Mouse (Mus musculus) MEL (cell line): Measurements from ENCODE around the gene Tbcb.

Experiments used
- CTCF ChIP-seq, 3 experiments: IDR thresholded peaks in 2 of 3; conservative IDR thresholded peaks in 1 of 3; 2 replicates each; pipeline ENCODE4 v1.5.1; 2011 to 2012; ENCODE audit warnings: low read length in 3 of 3, low read depth in 2 of 3, mild to moderate bottlenecking in 2 of 3, improper control_type of control experiment in 1 of 3, inconsistent platforms in 1 of 3, mixed read lengths in 1 of 3, moderate library complexity in 1 of 3; ENCODE audit not compliant: control insufficient read depth in 1 of 3, insufficient read depth in 1 of 3, poor library complexity in 1 of 3, severe bottlenecking in 1 of 3
- ELF1 ChIP-seq: IDR thresholded peaks from 2 replicates; pipeline ENCODE4 v1.6.1; 2014; ENCODE audit warnings: low read depth, mild to moderate bottlenecking, inconsistent platforms, low read length, improper control_type of control experiment, moderate library complexity
- EP300 ChIP-seq, 2 experiments: IDR thresholded peaks; 2 replicates each; pipeline ENCODE4 v1.6.1; 2011; ENCODE audit warnings: improper control_type of control experiment in 2 of 2, low read length in 2 of 2, low read depth in 1 of 2, mild to moderate bottlenecking in 1 of 2
- ETS1 ChIP-seq: IDR thresholded peaks from 2 replicates; pipeline ENCODE4 v1.6.1; 2012; ENCODE audit warnings: low read depth, mild to moderate bottlenecking, inconsistent platforms, low read length, improper control_type of control experiment, moderate library complexity
- MAX ChIP-seq: IDR thresholded peaks from 2 replicates; pipeline ENCODE4 v1.6.1; 2011; ENCODE audit warnings: low read length, improper control_type of control experiment
- MYC ChIP-seq: IDR thresholded peaks from 2 replicates; pipeline ENCODE4 v1.6.1; 2011; ENCODE audit warnings: low read depth, mild to moderate bottlenecking, low read length, improper control_type of control experiment, moderate library complexity
- NELFE ChIP-seq: IDR thresholded peaks from 2 replicates; pipeline ENCODE4 v1.6.1; 2011; ENCODE audit warnings: low read depth, low read length, improper control_type of control experiment
- NRF1 ChIP-seq: IDR thresholded peaks from 2 replicates; pipeline ENCODE4 v1.6.1; 2014; ENCODE audit warnings: low read depth, mild to moderate bottlenecking, inconsistent platforms, low read length, improper control_type of control experiment, moderate library complexity; ENCODE audit not compliant: poor library complexity, insufficient read depth, severe bottlenecking
- POLR2A ChIP-seq, 2 experiments: IDR thresholded peaks; 2 replicates each; pipeline ENCODE4 v1.6.1; 2011 to 2012; ENCODE audit warnings: low read length in 2 of 2, mild to moderate bottlenecking in 2 of 2, control low read depth in 1 of 2, improper control_type of control experiment in 1 of 2, low read depth in 1 of 2, moderate library complexity in 1 of 2; ENCODE audit not compliant: control insufficient read depth in 1 of 2, insufficient read depth in 1 of 2, poor library complexity in 1 of 2
- POLR2AphosphoS2 ChIP-seq: IDR thresholded peaks from 2 replicates; pipeline ENCODE4 v1.6.1; 2011; ENCODE audit warnings: low read length, improper control_type of control experiment
- RCOR1 ChIP-seq: IDR thresholded peaks from 2 replicates; pipeline ENCODE4 v1.6.1; 2012; ENCODE audit warnings: low read depth, mild to moderate bottlenecking, inconsistent platforms, low read length, improper control_type of control experiment
- USF1 ChIP-seq: IDR thresholded peaks from 2 replicates; pipeline ENCODE4 v1.6.1; 2014; ENCODE audit warnings: low read depth, mild to moderate bottlenecking, inconsistent platforms, low read length, improper control_type of control experiment, moderate library complexity
- ZC3H11A ChIP-seq: IDR thresholded peaks from 2 replicates; pipeline ENCODE4 v1.6.1; 2012; ENCODE audit warnings: low read depth, mild to moderate bottlenecking, inconsistent platforms, low read length, improper control_type of control experiment
- ZMIZ1 ChIP-seq: IDR thresholded peaks from 2 replicates; pipeline ENCODE4 v1.6.1; 2012; ENCODE audit warnings: low read depth, mild to moderate bottlenecking, inconsistent platforms, low read length, improper control_type of control experiment, moderate library complexity

DNA sequence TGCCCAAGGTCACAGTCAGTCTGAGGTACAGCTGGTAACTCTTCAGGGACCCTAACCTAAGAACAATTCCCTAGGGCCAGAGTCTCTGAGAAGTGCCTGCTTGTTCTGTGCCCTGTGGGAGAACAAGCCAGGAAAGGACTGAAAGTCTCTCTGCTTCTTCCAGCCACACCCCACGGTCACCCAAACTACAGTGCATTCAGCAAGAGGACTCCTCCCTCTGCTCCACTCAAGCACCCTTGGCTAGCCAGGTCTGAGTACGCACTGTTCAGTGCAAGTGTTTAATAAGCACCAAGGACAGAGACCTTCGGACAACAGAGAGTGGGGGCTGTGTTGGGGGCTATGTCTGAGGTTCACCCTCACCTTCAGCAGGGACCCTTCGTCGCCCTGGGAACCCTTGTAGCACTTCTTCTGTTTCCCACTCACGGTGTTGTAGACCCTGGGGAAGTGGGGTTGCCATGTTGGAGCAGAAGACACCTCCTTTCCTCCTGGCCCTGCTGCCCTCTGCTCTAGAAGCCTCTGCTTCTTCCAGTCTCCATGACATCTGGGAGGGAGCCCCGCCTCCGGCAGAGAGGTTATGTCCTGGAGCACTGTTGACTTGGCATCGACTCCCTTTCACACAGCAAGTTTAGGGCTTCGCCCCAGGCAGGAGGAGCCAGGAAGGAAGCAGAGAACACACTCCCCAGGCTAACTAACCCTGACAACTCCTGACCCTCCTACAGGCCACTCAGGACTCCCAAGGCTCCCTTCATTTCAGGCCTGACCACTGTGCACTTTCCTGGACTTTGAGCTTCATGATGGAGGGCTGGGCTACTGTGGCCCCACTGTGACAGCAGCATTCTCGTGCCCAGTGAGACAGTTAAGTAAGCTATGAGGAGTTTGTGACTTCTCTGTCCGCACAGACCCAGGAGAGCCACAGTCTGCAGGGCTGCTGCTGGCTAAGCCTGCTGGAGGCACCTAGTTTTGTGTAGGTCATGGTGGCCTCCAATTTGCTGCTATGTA lies 20.2 kb upstream of the Tbcb start:
- TF ChIP-seq ETS1 (no peak), ZMIZ1 (no peak), CTCF (IDR thresholded peaks at IDR 0.05 in 2 of 3, conservative IDR thresholded peaks at IDR 0.05 in 1 of 3; ENCODE audit: control insufficient read depth in 1 of 3, insufficient read depth in 1 of 3, low read depth in 2 of 3, low read length in 3 of 3, poor library complexity in 1 of 3, severe bottlenecking in 1 of 3) (no peak), EP300 (IDR thresholded peaks at IDR 0.05; ENCODE audit: low read depth in 1 of 2, low read length in 2 of 2) (no peak), USF1 (no peak), MAX (no peak), NELFE (no peak), ZC3H11A (no peak), POLR2AphosphoS2 (no peak), POLR2A (IDR thresholded peaks at IDR 0.05; ENCODE audit: control insufficient read depth in 1 of 2, insufficient read depth in 1 of 2, low read depth in 1 of 2, low read length in 2 of 2, poor library complexity in 1 of 2) (no peak), ELF1 (no peak), MYC (no peak), NRF1 (no peak), RCOR1 (no peak)
